Mouse (Mus musculus) erythroblast, embryonic 14.5 days (primary cell): Measurements from ENCODE around the gene D1Ertd622e.

ENCODE experiments used
- GATA1 ChIP-seq: IDR thresholded peaks from 2 replicates; pipeline ENCODE4 v1.6.1; 2012; ENCODE audit warnings: low read length, inconsistent platforms, mixed read lengths
- TAL1 ChIP-seq: IDR thresholded peaks from 3 replicates; pipeline ENCODE4 v1.6.1; 2012; ENCODE audit warnings: low read length, inconsistent platforms, mixed read lengths

- no peak for TF ChIP-seq GATA1
- no peak for TF ChIP-seq TAL1
These were observed 14.2 kb upstream of the D1Ertd622e start for GRCm38 (mm10) chr1:97676115-97676514.
